Mouse (Mus musculus) heart, embryonic 11.5 days (tissue): ENCODE measurements around the gene Tmem176b. TPM values are rescaled to one million over a fixed set of nuclear protein-coding genes. Genes with fewer than 3 reads are reported as not detected.

ENCODE experiments used
- ATAC-seq: fragments of 200-750 bp; cut with Nextera tagmentation; replicated peaks from 2 replicates; pipeline ENCODE4 v1.8.0; 2017; ENCODE audit warnings: moderate library complexity; ENCODE audit not compliant: insufficient number of reproducible peaks, low FRiP score, low TSS enrichment
- H3K27ac ChIP-seq: fragments of 300-500 bp; sonication (generic); 2 replicates; pipeline ENCODE4 v1.5.1; 2014; ENCODE audit warnings: mild to moderate bottlenecking, low read depth, low read length
- H3K27me3 ChIP-seq: fragments of 300-500 bp; sonication (generic); 2 replicates; pipeline ENCODE4 v1.6.1; 2014; ENCODE audit warnings: mild to moderate bottlenecking, low read length, mixed read lengths; ENCODE audit not compliant: control insufficient read depth, insufficient read depth
- H3K36me3 ChIP-seq: fragments of 300-500 bp; sonication (generic); 2 replicates; pipeline ENCODE4 v1.6.1; 2014; ENCODE audit warnings: mild to moderate bottlenecking, low read length, moderate library complexity, mixed read lengths; ENCODE audit not compliant: control insufficient read depth, insufficient read depth
- H3K4me1 ChIP-seq: fragments of 300-500 bp; sonication (generic); 2 replicates; pipeline ENCODE4 v1.6.1; 2014; ENCODE audit warnings: low read length; ENCODE audit not compliant: control insufficient read depth, insufficient read depth
- H3K4me2 ChIP-seq: fragments of 300-500 bp; sonication (generic); 2 replicates; pipeline ENCODE4 v1.6.1; 2014; ENCODE audit warnings: mild to moderate bottlenecking, moderate library complexity
- H3K4me3 ChIP-seq: fragments of 300-500 bp; sonication (generic); 2 replicates; pipeline ENCODE4 v1.5.1; 2014; ENCODE audit warnings: low read depth, low read length
- H3K9ac ChIP-seq: fragments of 300-500 bp; sonication (generic); 2 replicates; pipeline ENCODE4 v1.6.1; 2014; ENCODE audit warnings: mild to moderate bottlenecking, low read depth, low read length, moderate library complexity
- H3K9me3 ChIP-seq: fragments of 300-500 bp; sonication (generic); replicated peaks from 2 replicates; pipeline ENCODE4 v1.6.1; 2016; ENCODE audit warnings: low read length; ENCODE audit not compliant: control insufficient read depth
- WGBS: fragments of 180-500 bp; shearing (Covaris S2); extraction: QIAGEN DNeasy Blood & Tissue Kit; methylation state at CpG from one replicate; pipeline ENCODE4 v1.1.7; 2014; ENCODE audit not compliant: insufficient replicate concordance; 5-methylcytosine and 5-hydroxymethylcytosine counted together
- polyA plus RNA-seq: library from polyadenylated mRNA; unstranded; fragments of >200 nt; fragmentation: Nextera tagmentation; extraction: Ambion mirVana; gene quantifications from 2 replicates; pipeline ENCODE4 v1.2.1, GENCODE M21; 2014

The Tmem176b gene
- polyA plus RNA-seq, 1 experiment from 2014 or later, result 219 TPM

DNA sequence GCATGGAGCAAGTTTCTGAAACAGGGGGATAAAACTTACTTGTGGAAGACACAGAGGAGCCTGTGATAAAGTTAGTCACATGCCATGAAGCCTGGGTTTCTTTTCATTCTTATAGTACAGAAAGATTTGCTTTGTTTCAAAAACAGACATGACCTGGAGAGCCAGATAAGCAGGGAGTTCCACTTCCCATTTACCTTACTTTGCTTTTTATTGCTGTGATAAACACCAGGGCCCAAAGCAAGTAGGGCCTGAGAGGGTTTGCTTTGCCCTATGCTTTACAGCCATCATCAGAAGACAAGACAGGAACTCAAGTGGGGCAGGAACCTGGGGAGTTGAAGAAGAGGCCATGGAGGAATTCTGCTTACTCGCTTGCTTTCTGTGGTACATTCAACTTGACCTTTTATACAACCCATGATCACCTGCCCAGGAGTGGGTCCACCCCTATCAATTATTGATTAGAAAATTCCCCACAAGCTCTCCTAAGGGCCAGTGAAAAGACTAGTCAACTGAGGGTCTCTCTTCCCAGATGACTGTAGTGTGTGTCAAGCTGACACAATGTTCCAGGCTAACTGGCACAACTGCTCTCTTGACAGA, 24.0 kb upstream of the Tmem176b start:
- no peaks in the 10 kb centered on the region for H3K4me1 ChIP-seq
- H3K27ac ChIP-seq, result no peak overlapping the region
- H3K9me3 ChIP-seq, result no peaks in the 10 kb centered on the region
- no peak overlapping the region for H3K4me3 ChIP-seq
- H3K36me3 ChIP-seq, result no peaks in the 10 kb centered on the region
- 68% methylated on average over 1 of the region's 1 CpGs for WGBS
- ATAC-seq, result no peak
- H3K27me3 ChIP-seq, result no peaks in the 10 kb centered on the region
- H3K9ac ChIP-seq, result no peak overlapping the region
- no peak overlapping the region for H3K4me2 ChIP-seq

- no peaks in the 10 kb centered on the region for H3K36me3 ChIP-seq
- no peak overlapping the region for H3K4me3 ChIP-seq
- H3K9me3 ChIP-seq, result no peaks in the 10 kb centered on the region
- WGBS, result 76% methylated on average over 3 of the region's 3 CpGs
- no peak overlapping the region for H3K27ac ChIP-seq
- no peak overlapping the region for H3K9ac ChIP-seq
- no peaks in the 10 kb centered on the region for H3K27me3 ChIP-seq
- no peaks in the 10 kb centered on the region for H3K4me1 ChIP-seq
- ATAC-seq, result no peak
- H3K4me2 ChIP-seq, result no peak overlapping the region
Measured at GRCm38 (mm10) chr6:48864723-48865122, 23.4 kb upstream of the Tmem176b start.

DNA sequence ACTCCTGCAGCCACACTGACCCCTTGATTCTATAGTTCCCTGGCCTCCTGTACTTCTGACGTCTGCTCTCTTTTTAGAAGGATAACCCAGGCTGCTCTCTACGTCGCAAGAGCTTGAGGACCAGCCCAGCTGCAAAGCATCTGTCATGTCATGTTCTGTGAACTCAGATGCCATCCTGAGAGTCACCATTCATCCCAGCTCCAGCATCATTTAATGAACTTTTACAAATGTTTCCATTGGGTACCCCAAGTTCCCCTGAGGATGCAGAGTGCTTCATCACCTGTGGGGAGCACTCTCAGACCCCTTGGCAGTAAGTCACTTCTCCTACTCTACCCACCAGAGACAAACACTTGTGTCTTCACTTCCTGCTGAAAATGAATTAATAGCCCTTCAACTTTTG, 22.9 kb upstream of the Tmem176b start:
- 39% methylated on average over 3 of the region's 3 CpGs for WGBS
- no peaks in the 10 kb centered on the region for H3K9me3 ChIP-seq
- no peaks in the 10 kb centered on the region for H3K27me3 ChIP-seq
- no peak overlapping the region for H3K27ac ChIP-seq
- no peak overlapping the region for H3K4me3 ChIP-seq
- H3K36me3 ChIP-seq, result no peaks in the 10 kb centered on the region
- H3K4me1 ChIP-seq, result no peaks in the 10 kb centered on the region
- no peak overlapping the region for H3K4me2 ChIP-seq
- no peak overlapping the region for H3K9ac ChIP-seq
- ATAC-seq, result no peak

DNA sequence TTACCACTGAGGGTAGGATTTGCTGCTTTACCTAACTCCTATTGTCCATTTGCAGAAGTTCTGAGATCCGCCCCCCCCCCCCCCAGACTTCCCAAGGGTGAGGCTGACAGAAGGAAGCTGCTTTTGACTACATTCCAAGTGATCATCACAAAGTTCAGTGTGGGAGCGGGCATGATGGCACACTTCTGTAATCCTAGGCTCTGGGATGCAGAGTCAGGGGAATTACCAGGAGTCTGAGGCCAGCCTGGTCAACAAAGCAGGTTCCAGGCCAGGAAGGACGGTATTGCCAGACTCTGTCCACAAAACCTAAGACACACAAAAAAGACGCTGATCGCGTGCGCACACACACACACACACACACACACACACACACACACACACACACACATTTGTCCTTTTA, 22.2 kb upstream of the Tmem176b start:
- H3K9me3 ChIP-seq, result no peaks in the 10 kb centered on the region
- no peak overlapping the region for H3K4me3 ChIP-seq
- WGBS, result 81% methylated on average over 7 of the region's 7 CpGs
- H3K27ac ChIP-seq, result no peak overlapping the region
- no peak overlapping the region for H3K4me2 ChIP-seq
- no peaks in the 10 kb centered on the region for H3K27me3 ChIP-seq
- H3K36me3 ChIP-seq, result no peaks in the 10 kb centered on the region
- no peaks in the 10 kb centered on the region for H3K4me1 ChIP-seq
- no peak for ATAC-seq
- no peak overlapping the region for H3K9ac ChIP-seq

DNA sequence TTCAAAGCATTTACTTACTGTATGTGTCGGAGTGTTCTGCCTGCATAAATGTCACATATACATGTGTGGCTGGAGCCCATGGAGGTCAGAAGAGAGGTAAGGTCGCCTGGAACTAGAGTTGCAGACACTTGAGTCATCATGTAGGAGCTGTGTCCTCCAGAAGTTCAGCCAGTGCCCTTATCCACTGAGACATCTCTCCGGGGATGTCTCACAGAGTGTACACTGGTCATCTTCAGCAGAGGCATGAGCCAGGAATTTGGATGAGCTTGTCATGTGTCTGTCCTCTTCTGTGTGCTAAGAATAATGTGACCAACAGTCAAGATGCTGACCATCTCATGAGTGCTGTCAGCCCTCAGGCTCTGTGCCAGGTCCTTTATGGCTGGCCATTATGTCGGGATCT, 21.5 kb upstream of the Tmem176b start:
- WGBS, result 78% methylated on average over 4 of the region's 4 CpGs
- ATAC-seq, result no peak
- no peaks in the 10 kb centered on the region for H3K27me3 ChIP-seq

DNA sequence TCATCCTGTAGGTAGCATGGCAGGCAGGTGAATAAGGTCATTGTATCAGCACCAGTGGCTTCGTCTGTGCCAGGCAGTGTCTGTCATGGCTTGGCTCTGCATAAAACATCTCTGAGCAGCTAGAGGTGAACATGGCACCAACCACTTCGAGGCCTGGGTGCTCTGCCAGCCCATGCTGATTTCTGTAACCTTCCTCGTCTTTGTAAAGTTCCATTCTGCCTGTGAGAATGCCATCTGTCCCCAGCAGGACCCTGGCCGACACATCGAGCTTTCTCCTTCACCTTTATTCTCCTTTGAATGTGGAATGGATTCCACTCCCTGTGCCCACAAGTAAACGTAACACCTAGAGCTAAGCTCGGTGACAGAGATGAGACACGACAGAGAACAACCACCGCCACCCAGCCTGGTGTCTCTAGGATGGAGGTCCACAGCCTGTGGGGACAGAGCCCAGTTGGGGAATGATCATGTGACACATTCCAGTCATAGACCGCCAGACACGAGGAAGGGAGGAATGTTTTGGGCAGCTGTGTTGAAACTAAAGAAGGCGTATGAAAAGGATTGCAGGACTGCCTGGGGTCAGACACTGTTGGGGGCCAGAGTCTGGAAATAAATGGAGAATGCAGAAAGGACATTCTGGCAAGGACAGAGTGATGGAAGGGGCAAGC, 20.5 kb upstream of the Tmem176b start:
- WGBS, result 67% methylated on average over 12 of the region's 12 CpGs
- ATAC-seq, result no peak
- no peak overlapping the region for H3K27ac ChIP-seq

More for the DNA sequence above, 21.5 kb upstream of the Tmem176b start:
- Histone ChIP-seq H3K36me3 (no peaks in the 10 kb centered on the region), H3K4me2 (no peak overlapping the region), H3K9me3 (no peaks in the 10 kb centered on the region), H3K27ac (no peak overlapping the region), H3K4me1 (no peaks in the 10 kb centered on the region), H3K9ac (no peak overlapping the region), H3K4me3 (no peak overlapping the region)

GRCm38 (mm10) chr6:48860851-48861250, 19.6 kb upstream of the Tmem176b start:
- WGBS, result 77% methylated on average over 1 of the region's 1 CpGs
- no peaks in the 10 kb centered on the region for H3K27me3 ChIP-seq
- ATAC-seq, result no peak
- H3K36me3 ChIP-seq, result no peaks in the 10 kb centered on the region
- H3K9me3 ChIP-seq, result no peaks in the 10 kb centered on the region
- H3K4me2 ChIP-seq, result no peak overlapping the region
- H3K4me1 ChIP-seq, result no peaks in the 10 kb centered on the region
- no peak overlapping the region for H3K9ac ChIP-seq
- no peak overlapping the region for H3K4me3 ChIP-seq
- H3K27ac ChIP-seq, result no peak overlapping the region

More for the DNA sequence above, 20.5 kb upstream of the Tmem176b start:
- Histone ChIP-seq H3K4me2 (no peak overlapping the region), H3K9me3 (no peaks in the 10 kb centered on the region), H3K4me1 (no peaks in the 10 kb centered on the region), H3K9ac (no peak overlapping the region), H3K27me3 (no peaks in the 10 kb centered on the region), H3K4me3 (no peak overlapping the region), H3K36me3 (no peaks in the 10 kb centered on the region)

GRCm38 (mm10) chr6:48860130-48860815, 19.0 kb upstream of the Tmem176b start:
- Histone ChIP-seq H3K4me3 (peak overlapping the region; percentile 33), H3K27ac (no peak overlapping the region), H3K9me3 (no peaks in the 10 kb centered on the region), H3K4me1 (no peaks in the 10 kb centered on the region), H3K27me3 (no peaks in the 10 kb centered on the region), H3K4me2 (peak overlapping the region; percentile 59), H3K36me3 (no peaks in the 10 kb centered on the region), H3K9ac (no peak overlapping the region)
- ATAC-seq, result no peak; the same call in 1 of the 2 replicates
- 10% methylated on average over 23 of the region's 23 CpGs for WGBS
